Mouse (Mus musculus) myocyte (in vitro differentiated cells): ENCODE results near the gene Ddc. TPM values are rescaled to one million over a fixed set of nuclear protein-coding genes. Genes with fewer than 3 reads are reported as not detected.

ENCODE experiments used
- H3K27me3 ChIP-seq: one replicate; pipeline ENCODE4 v1.6.1; 2011; ENCODE audit not compliant: control insufficient read depth, insufficient read depth, insufficient read length
- H3K36me3 ChIP-seq: one replicate; pipeline ENCODE4 v1.6.1; 2011; ENCODE audit not compliant: control insufficient read depth, insufficient read depth
- H3K4me2 ChIP-seq: one replicate; pipeline ENCODE4 v1.6.1; 2011; ENCODE audit warnings: low read depth, control low read depth
- H3K4me3 ChIP-seq: one replicate; pipeline ENCODE4 v1.5.1; 2011; ENCODE audit warnings: mild to moderate bottlenecking, control low read depth, moderate library complexity
- H3K79me2 ChIP-seq: one replicate; pipeline ENCODE4 v1.6.1; 2011; ENCODE audit not compliant: control insufficient read depth, insufficient read depth
- H3ac ChIP-seq: one replicate; pipeline ENCODE4 v1.6.1; 2011; ENCODE audit not compliant: control insufficient read depth, insufficient read length
- CEBPB ChIP-seq: IDR thresholded peaks from 2 replicates; pipeline ENCODE4 v1.6.1; 2011; ENCODE audit warnings: mild to moderate bottlenecking, moderate library complexity; ENCODE audit not compliant: poor library complexity, insufficient read depth, severe bottlenecking
- E2F4 ChIP-seq: IDR thresholded peaks from one replicate; pipeline ENCODE4 v1.6.1; 2011; ENCODE audit warnings: mild to moderate bottlenecking, control low read depth, moderate library complexity; ENCODE audit not compliant: insufficient read depth
- MAX ChIP-seq: IDR thresholded peaks from one replicate; pipeline ENCODE4 v1.6.1; 2011; ENCODE audit warnings: low read depth, mild to moderate bottlenecking, control low read depth
- MYOD1 ChIP-seq, 3 experiments: IDR thresholded peaks; one replicate each; pipeline ENCODE4 v1.6.1; 2011; ENCODE audit warnings: control low read depth in 2 of 3, low read depth in 2 of 3, mild to moderate bottlenecking in 2 of 3, moderate library complexity in 1 of 3; ENCODE audit not compliant: insufficient read length in 2 of 3, control insufficient read depth in 1 of 3
- MYOG ChIP-seq, 3 experiments: IDR thresholded peaks; one replicate each; pipeline ENCODE4 v1.6.1; 2011; ENCODE audit warnings: control low read depth in 2 of 3, low read depth in 2 of 3, mild to moderate bottlenecking in 2 of 3; ENCODE audit not compliant: insufficient read length in 2 of 3, control insufficient read depth in 1 of 3, insufficient read depth in 1 of 3
- POLR2A ChIP-seq: IDR thresholded peaks from one replicate; pipeline ENCODE4 v1.6.1; 2011; ENCODE audit warnings: low read depth, mild to moderate bottlenecking, control low read depth, moderate library complexity; ENCODE audit not compliant: insufficient read length
- POLR2AphosphoS2 ChIP-seq: IDR thresholded peaks from one replicate; pipeline ENCODE4 v1.6.1; 2011; ENCODE audit warnings: low read depth, control low read depth; ENCODE audit not compliant: insufficient read length
- REST ChIP-seq: IDR thresholded peaks from one replicate; pipeline ENCODE4 v1.6.1; 2011; ENCODE audit warnings: mild to moderate bottlenecking, control low read depth, moderate library complexity; ENCODE audit not compliant: insufficient read depth, insufficient read length
- SRF ChIP-seq: IDR thresholded peaks from one replicate; pipeline ENCODE4 v1.6.1; 2011; ENCODE audit warnings: low read depth; ENCODE audit not compliant: control insufficient read depth, insufficient read length
- TCF12 ChIP-seq: IDR thresholded peaks from one replicate; pipeline ENCODE4 v1.6.1; 2011; ENCODE audit warnings: mild to moderate bottlenecking, control low read depth; ENCODE audit not compliant: poor library complexity, insufficient read depth, severe bottlenecking
- TCF3 ChIP-seq: IDR thresholded peaks from one replicate; pipeline ENCODE4 v1.6.1; 2011; ENCODE audit warnings: low read depth, control low read depth; ENCODE audit not compliant: insufficient read length
- USF1 ChIP-seq: IDR thresholded peaks from one replicate; pipeline ENCODE4 v1.6.1; 2011; ENCODE audit warnings: low read depth, mild to moderate bottlenecking, control low read depth, moderate library complexity
- polyA plus RNA-seq: library from polyadenylated mRNA; unstranded; fragments of >200 nt; fragmentation: generic; extraction: Trizol; gene quantifications from one replicate; pipeline ENCODE4 v1.2.1, GENCODE M21; 2012; ENCODE audit warnings: missing spikeins

Gene Ddc
- polyA plus RNA-seq, 1 experiment, result 7.5 TPM

- H3K27me3 ChIP-seq, result no peaks in the 10 kb centered on the region
- H3K36me3 ChIP-seq, result no peaks in the 10 kb centered on the region
- TF ChIP-seq E2F4 (no peak), SRF (no peak), REST (no peak), TCF3 (no peak), TCF12 (no peak), MAX (no peak), CEBPB (no peak), POLR2AphosphoS2 (no peak), POLR2A (no peak), MYOG (IDR thresholded peaks at IDR 0.05; ENCODE audit: control insufficient read depth in 1 of 3, insufficient read depth in 1 of 3, insufficient read length in 2 of 3, low read depth in 2 of 3) (no peak), MYOD1 (IDR thresholded peaks at IDR 0.05; ENCODE audit: control insufficient read depth in 1 of 3, insufficient read length in 2 of 3, low read depth in 2 of 3) (no peak), USF1 (no peak)
- H3K4me3 ChIP-seq, result no peak overlapping the region
- H3ac ChIP-seq, result no peak overlapping the region
- no peaks in the 10 kb centered on the region for H3K79me2 ChIP-seq
- no peak overlapping the region for H3K4me2 ChIP-seq
Observed at GRCm38 (mm10) chr11:11898496-11898895, 552 bp upstream of the Ddc start.

- Histone ChIP-seq H3K36me3 (no peaks in the 10 kb centered on the region), H3K27me3 (no peaks in the 10 kb centered on the region), H3K79me2 (no peaks in the 10 kb centered on the region), H3K4me2 (no peak overlapping the region), H3ac (no peak overlapping the region), H3K4me3 (no peak overlapping the region)
- TF ChIP-seq TCF12 (no peak), MAX (no peak), USF1 (no peak), TCF3 (no peak), CEBPB (no peak), E2F4 (no peak)
Observed at GRCm38 (mm10) chr11:11895479-11895878, 2.5 kb downstream of the Ddc start.

- H3K79me2 ChIP-seq, result no peaks in the 10 kb centered on the region
- H3K36me3 ChIP-seq, result no peaks in the 10 kb centered on the region
- no peaks in the 10 kb centered on the region for H3K27me3 ChIP-seq
- no peak overlapping the region for H3ac ChIP-seq
- H3K4me2 ChIP-seq, result peak overlapping the region; percentile 32
- TF ChIP-seq MAX (no peak), POLR2AphosphoS2 (no peak), E2F4 (no peak), TCF3 (no peak), REST (no peak), USF1 (no peak), POLR2A (no peak), TCF12 (no peak), MYOD1 (IDR thresholded peaks at IDR 0.05; ENCODE audit: control insufficient read depth in 1 of 3, insufficient read length in 2 of 3, low read depth in 2 of 3) (no peak), MYOG (IDR thresholded peaks at IDR 0.05; ENCODE audit: control insufficient read depth in 1 of 3, insufficient read depth in 1 of 3, insufficient read length in 2 of 3, low read depth in 2 of 3) (no peak), SRF (no peak), CEBPB (no peak)
- no peak overlapping the region for H3K4me3 ChIP-seq
Observed at GRCm38 (mm10) chr11:11893769-11894168, 4.2 kb downstream of the Ddc start.

- Histone ChIP-seq H3K36me3 (no peaks in the 10 kb centered on the region), H3K4me3 (no peak overlapping the region), H3K27me3 (no peaks in the 10 kb centered on the region), H3K79me2 (no peaks in the 10 kb centered on the region), H3K4me2 (peak overlapping the region; percentile 43), H3ac (no peak overlapping the region)
- no peak for TF ChIP-seq REST
- TF ChIP-seq POLR2A, result no peak
- TF ChIP-seq MYOG (IDR thresholded peaks at IDR 0.05; ENCODE audit: control insufficient read depth in 1 of 3, insufficient read depth in 1 of 3, insufficient read length in 2 of 3, low read depth in 2 of 3), result peak in 2 of 3 experiments; percentile 68 to 88
- TF ChIP-seq SRF, result no peak
- TF ChIP-seq TCF3, result peak; percentile 19
- peak; percentile 88 for TF ChIP-seq TCF12
- TF ChIP-seq POLR2AphosphoS2, result no peak
- no peak for TF ChIP-seq USF1
- no peak for TF ChIP-seq E2F4
- TF ChIP-seq MAX, result no peak
- TF ChIP-seq MYOD1 (IDR thresholded peaks at IDR 0.05; ENCODE audit: control insufficient read depth in 1 of 3, insufficient read length in 2 of 3, low read depth in 2 of 3), result peak; percentile 9 to 76 (median 49)
- no peak for TF ChIP-seq CEBPB
Observed at GRCm38 (mm10) chr11:11892993-11893602, 4.8 kb downstream of the Ddc start.

- Histone ChIP-seq H3K4me3 (no peak overlapping the region), H3ac (no peak overlapping the region), H3K36me3 (no peaks in the 10 kb centered on the region), H3K27me3 (no peaks in the 10 kb centered on the region), H3K79me2 (no peaks in the 10 kb centered on the region), H3K4me2 (no peak overlapping the region)
- no peak for TF ChIP-seq SRF
- TF ChIP-seq E2F4, result no peak
- TF ChIP-seq CEBPB, result no peak
- TF ChIP-seq POLR2A, result no peak
- no peak for TF ChIP-seq MAX
- TF ChIP-seq TCF3, result no peak
- TF ChIP-seq POLR2AphosphoS2, result no peak
- TF ChIP-seq TCF12, result no peak
- no peak for TF ChIP-seq MYOD1 (IDR thresholded peaks at IDR 0.05; ENCODE audit: control insufficient read depth in 1 of 3, insufficient read length in 2 of 3, low read depth in 2 of 3)
- no peak for TF ChIP-seq REST
Observed at GRCm38 (mm10) chr11:11891832-11892231, 6.1 kb downstream of the Ddc start.
